Mouse (Mus musculus): ENCODE measurements around the gene Ptdss2. TPM values are rescaled to one million over a fixed set of nuclear protein-coding genes. Genes with fewer than 3 reads are reported as not detected.

The Ptdss2 gene
- polyA plus RNA-seq, 1 experiment from 2014 or later, result 97.6 TPM

GRCm38 (mm10) chr7:141205504-141205903 is 83.3 kb downstream of the Ptdss2 start:
- no peaks in the 10 kb centered on the region for H3K27me3 ChIP-seq
- no peaks in the 10 kb centered on the region for H3K9me3 ChIP-seq
- no peak overlapping the region for H3K27ac ChIP-seq (replicated peaks)
- no peak overlapping the region for H3K9ac ChIP-seq
- no peak overlapping the region for H3K4me2 ChIP-seq
- no peak for ATAC-seq (ENCODE audit: low FRiP score, low read depth)
- H3K36me3 ChIP-seq, result no peaks in the 10 kb centered on the region
- 93% methylated on average over 5 of the region's 5 CpGs for WGBS
- no peaks in the 10 kb centered on the region for H3K4me1 ChIP-seq (replicated peaks)
- no peak overlapping the region for H3K4me3 ChIP-seq

GRCm38 (mm10) chr7:141206182-141206937 is 84.2 kb downstream of the Ptdss2 start:
- Histone ChIP-seq H3K9ac (no peak overlapping the region), H3K4me1 (replicated peaks) (no peaks in the 10 kb centered on the region), H3K4me3 (no peak overlapping the region), H3K36me3 (no peaks in the 10 kb centered on the region), H3K27me3 (no peaks in the 10 kb centered on the region), H3K27ac (replicated peaks) (no peak overlapping the region), H3K4me2 (no peak overlapping the region), H3K9me3 (no peaks in the 10 kb centered on the region)
- WGBS, result 94% methylated on average over 18 of the region's 18 CpGs
- ATAC-seq (ENCODE audit: low FRiP score, low read depth), result 0 out of 2 replicates have a peak, but pooled peaks have one; percentile 31

Other genes with a start within 250 kb of the Ptdss2 start
- 245 and 259 TPM in 2 replicates for gene Psmd13, start 240.4 kb upstream of the Ptdss2 start, polyA plus RNA-seq (2015; fragmentation: Nextera tagmentation; extraction: Ambion mirVana)
- gene Sirt3, start 240.1 kb upstream of the Ptdss2 start, polyA plus RNA-seq (2015; fragmentation: Nextera tagmentation; extraction: Ambion mirVana), result 56.4 and 60.5 TPM in 2 replicates
- not detected in 2 replicates for gene Cox8b, start 221.9 kb upstream of the Ptdss2 start, polyA plus RNA-seq (2015; fragmentation: Nextera tagmentation; extraction: Ambion mirVana)
- gene Nlrp6, start 201.5 kb upstream of the Ptdss2 start, polyA plus RNA-seq (2015; fragmentation: Nextera tagmentation; extraction: Ambion mirVana), result 0.67 and 0.88 TPM in 2 replicates
- gene Pgghg, start 181.0 kb upstream of the Ptdss2 start, polyA plus RNA-seq (2015; fragmentation: Nextera tagmentation; extraction: Ambion mirVana), result 9.1 TPM in 2 replicates
- 0.75 and 0.82 TPM in 2 replicates for gene Ifitm5, start 172.1 kb upstream of the Ptdss2 start, polyA plus RNA-seq (2015; fragmentation: Nextera tagmentation; extraction: Ambion mirVana)
- gene Gm45717, start 166.4 kb upstream of the Ptdss2 start, polyA plus RNA-seq (2015; fragmentation: Nextera tagmentation; extraction: Ambion mirVana), result not detected in 2 replicates
- gene Ifitm2, start 166.4 kb upstream of the Ptdss2 start, polyA plus RNA-seq (2015; fragmentation: Nextera tagmentation; extraction: Ambion mirVana), result 190 and 193 TPM in 2 replicates
- gene Ifitm1, start 155.2 kb upstream of the Ptdss2 start, polyA plus RNA-seq (2015; fragmentation: Nextera tagmentation; extraction: Ambion mirVana), result 16.6 and 19.9 TPM in 2 replicates
- gene Ifitm3, start 111.6 kb upstream of the Ptdss2 start, polyA plus RNA-seq (2015; fragmentation: Nextera tagmentation; extraction: Ambion mirVana), result 36.8 and 54.6 TPM in 2 replicates
- 0.79 and 1.7 TPM in 2 replicates for gene Ifitm6, start 104.5 kb upstream of the Ptdss2 start, polyA plus RNA-seq (2015; fragmentation: Nextera tagmentation; extraction: Ambion mirVana)
- not detected in 2 replicates for gene Gm17387, start 93.3 kb upstream of the Ptdss2 start, polyA plus RNA-seq (2015; fragmentation: Nextera tagmentation; extraction: Ambion mirVana)
- gene B4galnt4, start 61.3 kb upstream of the Ptdss2 start, polyA plus RNA-seq (2015; fragmentation: Nextera tagmentation; extraction: Ambion mirVana), result 45.6 and 57.3 TPM in 2 replicates
- 0.25 and 0.29 TPM in 2 replicates for gene Pkp3, start 44.2 kb upstream of the Ptdss2 start, polyA plus RNA-seq (2015; fragmentation: Nextera tagmentation; extraction: Ambion mirVana)
- 3.2 and 3.3 TPM in 2 replicates for gene Sigirr, start 21.8 kb upstream of the Ptdss2 start, polyA plus RNA-seq (2015; fragmentation: Nextera tagmentation; extraction: Ambion mirVana)
- gene Ano9, start 4.6 kb upstream of the Ptdss2 start, polyA plus RNA-seq (2015; fragmentation: Nextera tagmentation; extraction: Ambion mirVana), result 0.41 and 0.47 TPM in 2 replicates
- gene Rnh1, start 50.5 kb downstream of the Ptdss2 start, polyA plus RNA-seq (2015; fragmentation: Nextera tagmentation; extraction: Ambion mirVana), result 49.5 and 53.2 TPM in 2 replicates
- 182 and 186 TPM in 2 replicates for gene Hras, start 71.6 kb downstream of the Ptdss2 start, polyA plus RNA-seq (2015; fragmentation: Nextera tagmentation; extraction: Ambion mirVana)
- gene Lrrc56, start 71.8 kb downstream of the Ptdss2 start, polyA plus RNA-seq (2015; fragmentation: Nextera tagmentation; extraction: Ambion mirVana), result 8.8 and 11.2 TPM in 2 replicates
- 0.68 and 0.70 TPM in 2 replicates for gene Lmntd2, start 91.7 kb downstream of the Ptdss2 start, polyA plus RNA-seq (2015; fragmentation: Nextera tagmentation; extraction: Ambion mirVana)
- gene Rassf7, start 93.5 kb downstream of the Ptdss2 start, polyA plus RNA-seq (2015; fragmentation: Nextera tagmentation; extraction: Ambion mirVana), result 24.5 and 25.7 TPM in 2 replicates
- gene Phrf1, start 106.4 kb downstream of the Ptdss2 start, polyA plus RNA-seq (2015; fragmentation: Nextera tagmentation; extraction: Ambion mirVana), result 66.1 and 71.7 TPM in 2 replicates
- gene Irf7, start 144.1 kb downstream of the Ptdss2 start, polyA plus RNA-seq (2015; fragmentation: Nextera tagmentation; extraction: Ambion mirVana), result 1.5 and 6.1 TPM in 2 replicates
- not detected in 2 replicates for gene Cdhr5, start 154.4 kb downstream of the Ptdss2 start, polyA plus RNA-seq (2015; fragmentation: Nextera tagmentation; extraction: Ambion mirVana)
- 2.8 and 4.1 TPM in 2 replicates for gene Sct, start 156.8 kb downstream of the Ptdss2 start, polyA plus RNA-seq (2015; fragmentation: Nextera tagmentation; extraction: Ambion mirVana)
- gene Drd4, start 169.6 kb downstream of the Ptdss2 start, polyA plus RNA-seq (2015; fragmentation: Nextera tagmentation; extraction: Ambion mirVana), result 0.64 and 0.90 TPM in 2 replicates
- gene Deaf1, start 205.3 kb downstream of the Ptdss2 start, polyA plus RNA-seq (2015; fragmentation: Nextera tagmentation; extraction: Ambion mirVana), result 169 and 205 TPM in 2 replicates
- gene Tmem80, start 205.4 kb downstream of the Ptdss2 start, polyA plus RNA-seq (2015; fragmentation: Nextera tagmentation; extraction: Ambion mirVana), result 54.7 and 58.8 TPM in 2 replicates
- gene Eps8l2, start 216.5 kb downstream of the Ptdss2 start, polyA plus RNA-seq (2015; fragmentation: Nextera tagmentation; extraction: Ambion mirVana), result 1.00 and 1.2 TPM in 2 replicates

All from hindbrain, embryonic 15.5 days (tissue).